Mouse (Mus musculus) MEL (cell line): ENCODE data around the gene Neil1. TPM values are rescaled to one million over a fixed set of nuclear protein-coding genes. Genes with fewer than 3 reads are reported as not detected.

Experiments
- DNase-seq: peaks from one replicate; pipeline ENCODE4 v3.0.0; 2011; ENCODE audit warnings: low read depth, low spot score
- H3K27ac ChIP-seq: 2 replicates; pipeline ENCODE4 v1.5.1; 2012; ENCODE audit warnings: low read depth, mild to moderate bottlenecking, control low read depth, low read length, moderate library complexity; ENCODE audit not compliant: control insufficient read depth
- H3K27me3 ChIP-seq, 2 experiments: fragments of 150-350 bp in 1 of 2; sonication (generic) in 1 of 2; 2 replicates each; pipeline ENCODE4 v1.6.1; 2012; ENCODE audit warnings: low read length in 2 of 2, mild to moderate bottlenecking in 2 of 2, improper control_type of control experiment in 1 of 2, moderate library complexity in 1 of 2; ENCODE audit not compliant: insufficient read depth in 2 of 2, control insufficient read depth in 1 of 2
- H3K36me3 ChIP-seq, 2 experiments: 2 replicates each; pipeline ENCODE4 v1.6.1; 2012 to 2014; ENCODE audit warnings: low read length in 2 of 2, improper control_type of control experiment in 1 of 2, inconsistent platforms in 1 of 2, mild to moderate bottlenecking in 1 of 2; ENCODE audit not compliant: insufficient read depth in 2 of 2, control insufficient read depth in 1 of 2
- H3K4me1 ChIP-seq, 2 experiments: fragments of 150-350 bp in 1 of 2; sonication (generic) in 1 of 2; 2 replicates each; pipeline ENCODE4 v1.6.1; 2012; ENCODE audit warnings: low read length in 2 of 2, improper control_type of control experiment in 1 of 2, mild to moderate bottlenecking in 1 of 2; ENCODE audit not compliant: insufficient read depth in 2 of 2, control insufficient read depth in 1 of 2
- H3K4me3 ChIP-seq, 2 experiments: fragments of 150-350 bp in 1 of 2; sonication (generic) in 1 of 2; 2 replicates each; pipeline ENCODE4 v1.5.1; 2012; ENCODE audit warnings: low read depth in 2 of 2, low read length in 2 of 2, mild to moderate bottlenecking in 2 of 2, moderate library complexity in 2 of 2, control low read depth in 1 of 2, improper control_type of control experiment in 1 of 2; ENCODE audit not compliant: control insufficient read depth in 1 of 2, insufficient read depth in 1 of 2
- H3K79me2 ChIP-seq: 2 replicates; pipeline ENCODE4 v1.6.1; 2012; ENCODE audit warnings: mild to moderate bottlenecking, low read length, moderate library complexity; ENCODE audit not compliant: control insufficient read depth, poor library complexity, insufficient read depth
- H3K9ac ChIP-seq: 2 replicates; pipeline ENCODE4 v1.6.1; 2012; ENCODE audit warnings: low read depth, mild to moderate bottlenecking, control low read depth, low read length, moderate library complexity; ENCODE audit not compliant: control insufficient read depth, poor library complexity, severe bottlenecking
- H3K9me3 ChIP-seq: fragments of 150-350 bp; sonication (generic); replicated peaks from 2 replicates; pipeline ENCODE4 v1.6.1; 2012; ENCODE audit warnings: mild to moderate bottlenecking, low read length, improper control_type of control experiment, moderate library complexity; ENCODE audit not compliant: insufficient read depth
- E2F4 ChIP-seq: IDR thresholded peaks from 2 replicates; pipeline ENCODE4 v1.6.1; 2011; ENCODE audit warnings: low read depth, low read length, improper control_type of control experiment, borderline replicate concordance
- EP300 ChIP-seq, 2 experiments: IDR thresholded peaks; 2 replicates each; pipeline ENCODE4 v1.6.1; 2011; ENCODE audit warnings: improper control_type of control experiment in 2 of 2, low read length in 2 of 2, low read depth in 1 of 2, mild to moderate bottlenecking in 1 of 2
- ETS1 ChIP-seq: IDR thresholded peaks from 2 replicates; pipeline ENCODE4 v1.6.1; 2012; ENCODE audit warnings: low read depth, mild to moderate bottlenecking, inconsistent platforms, low read length, improper control_type of control experiment, moderate library complexity
- GABPA ChIP-seq: IDR thresholded peaks from 2 replicates; pipeline ENCODE4 v1.6.1; 2012; ENCODE audit warnings: low read depth, mild to moderate bottlenecking, inconsistent platforms, low read length, improper control_type of control experiment, moderate library complexity
- MAX ChIP-seq: IDR thresholded peaks from 2 replicates; pipeline ENCODE4 v1.6.1; 2011; ENCODE audit warnings: low read length, improper control_type of control experiment
- MAZ ChIP-seq: IDR thresholded peaks from 2 replicates; pipeline ENCODE4 v1.6.1; 2012; ENCODE audit warnings: low read depth, mild to moderate bottlenecking, inconsistent platforms, low read length, improper control_type of control experiment
- MXI1 ChIP-seq: IDR thresholded peaks from 2 replicates; pipeline ENCODE4 v1.6.1; 2011; ENCODE audit warnings: mild to moderate bottlenecking, low read depth, low read length, improper control_type of control experiment
- MYB ChIP-seq: IDR thresholded peaks from 2 replicates; pipeline ENCODE4 v1.6.1; 2011; ENCODE audit warnings: mild to moderate bottlenecking, low read depth, low read length, improper control_type of control experiment
- MYC ChIP-seq: IDR thresholded peaks from 2 replicates; pipeline ENCODE4 v1.6.1; 2011; ENCODE audit warnings: low read depth, mild to moderate bottlenecking, low read length, improper control_type of control experiment, moderate library complexity
- POLR2A ChIP-seq, 2 experiments: IDR thresholded peaks; 2 replicates each; pipeline ENCODE4 v1.6.1; 2011 to 2012; ENCODE audit warnings: low read length in 2 of 2, mild to moderate bottlenecking in 2 of 2, control low read depth in 1 of 2, improper control_type of control experiment in 1 of 2, low read depth in 1 of 2, moderate library complexity in 1 of 2; ENCODE audit not compliant: control insufficient read depth in 1 of 2, insufficient read depth in 1 of 2, poor library complexity in 1 of 2
- POLR2AphosphoS2 ChIP-seq: IDR thresholded peaks from 2 replicates; pipeline ENCODE4 v1.6.1; 2011; ENCODE audit warnings: low read length, improper control_type of control experiment
- POLR2AphosphoS5 ChIP-seq: IDR thresholded peaks from 2 replicates; pipeline ENCODE4 v1.6.1; 2012; ENCODE audit warnings: low read depth, borderline replicate concordance, mild to moderate bottlenecking, inconsistent platforms, low read length, moderate library complexity, mixed read lengths
- RAD21 ChIP-seq: IDR thresholded peaks from 2 replicates; pipeline ENCODE4 v1.6.1; 2011; ENCODE audit warnings: mild to moderate bottlenecking, low read depth, low read length, improper control_type of control experiment
- RCOR1 ChIP-seq: IDR thresholded peaks from 2 replicates; pipeline ENCODE4 v1.6.1; 2012; ENCODE audit warnings: low read depth, mild to moderate bottlenecking, inconsistent platforms, low read length, improper control_type of control experiment
- SIN3A ChIP-seq: IDR thresholded peaks from 2 replicates; pipeline ENCODE4 v1.6.1; 2012; ENCODE audit warnings: low read length, improper control_type of control experiment, inconsistent platforms
- SMC3 ChIP-seq: IDR thresholded peaks from 2 replicates; pipeline ENCODE4 v1.6.1; 2011; ENCODE audit warnings: low read depth, low read length, improper control_type of control experiment
- TBP ChIP-seq: IDR thresholded peaks from 2 replicates; pipeline ENCODE4 v1.8.0; 2011; ENCODE audit warnings: low read depth, low read length, improper control_type of control experiment
- TCF12 ChIP-seq: IDR thresholded peaks from 2 replicates; pipeline ENCODE4 v1.6.1; 2014; ENCODE audit warnings: low read depth, mild to moderate bottlenecking, inconsistent platforms, low read length, improper control_type of control experiment, moderate library complexity
- USF1 ChIP-seq: IDR thresholded peaks from 2 replicates; pipeline ENCODE4 v1.6.1; 2014; ENCODE audit warnings: low read depth, mild to moderate bottlenecking, inconsistent platforms, low read length, improper control_type of control experiment, moderate library complexity
- USF2 ChIP-seq, 2 experiments: IDR thresholded peaks; 2 replicates each; pipeline ENCODE4 v1.6.1; 2011 to 2012; ENCODE audit warnings: improper control_type of control experiment in 2 of 2, low read length in 2 of 2, borderline replicate concordance in 1 of 2, inconsistent platforms in 1 of 2, low read depth in 1 of 2, mild to moderate bottlenecking in 1 of 2; ENCODE audit not compliant: insufficient read depth in 1 of 2
- ZKSCAN1 ChIP-seq: IDR thresholded peaks from 2 replicates; pipeline ENCODE4 v1.6.1; 2012; ENCODE audit warnings: low read depth, mild to moderate bottlenecking, inconsistent platforms, low read length, improper control_type of control experiment, moderate library complexity
- ZMIZ1 ChIP-seq: IDR thresholded peaks from 2 replicates; pipeline ENCODE4 v1.6.1; 2012; ENCODE audit warnings: low read depth, mild to moderate bottlenecking, inconsistent platforms, low read length, improper control_type of control experiment, moderate library complexity
- ZNF384 ChIP-seq: IDR thresholded peaks from 2 replicates; pipeline ENCODE4 v1.6.1; 2012; ENCODE audit warnings: low read depth, mild to moderate bottlenecking, inconsistent platforms, low read length, improper control_type of control experiment
- polyA plus RNA-seq, 2 experiments: library from polyadenylated mRNA; stranded (reverse) in 1 of 2; unstranded in 1 of 2; fragments of >175 nt in 1 of 2; fragments of >200 nt in 1 of 2; gene quantifications; 2 replicates each; pipeline versions ENCODE4 v1.2.1 to v1.2.4; 2012; ENCODE audit warnings: low replicate concordance in 2 of 2, low read depth in 1 of 2; ENCODE audit not compliant: insufficient read length in 2 of 2, insufficient read depth in 1 of 2, missing spikeins in 1 of 2
- total RNA-seq: library from RNA; depleted of rRNA; stranded (reverse); fragments of 300-350 nt; gene quantifications from 2 replicates; pipeline ENCODE4 v1.2.3, GENCODE M21; 2012

Gene Neil1
- total and polyA plus RNA-seq, 3 experiments, result 1.8 to 4.3 TPM; not detected in 1

GRCm38 (mm10) chr9:57148144-57148878 is at the start of gene Neil1 (continued):
- peak; percentile 51; the same call in 1 of the 2 replicates for TF ChIP-seq ZMIZ1
- peak; percentile 69 for TF ChIP-seq MXI1
- TF ChIP-seq RCOR1, result 0 out of 2 replicates have a peak, but pooled peaks have one; percentile 40
- TF ChIP-seq TBP, result peak; percentile 60; the same call in 1 of the 2 replicates
- peak; percentile 29; the same call in 1 of the 2 replicates for TF ChIP-seq USF1

- Histone ChIP-seq H3K79me2 (no peaks in the 10 kb centered on the region), H3K9me3 (no peaks in the 10 kb centered on the region), H3K36me3 (peaks cover 0 to 3% of the 10 kb centered on the region in 2 experiments; a peak in 2 of 4 replicates), H3K9ac (no peak overlapping the region), H3K27ac (peak overlapping the region; percentile 13; the same call in 1 of the 2 replicates), H3K27me3 (no peaks in the 10 kb centered on the region), H3K4me3 (no peak overlapping the region), H3K4me1 (peaks cover 4 to 6% of the 10 kb centered on the region in 2 experiments)
- DNase-seq, result peak; percentile 81
- TF ChIP-seq GABPA (no peak), ZNF384 (no peak), RCOR1 (no peak), ZKSCAN1 (no peak), MAX (peak; percentile 14; the same call in 1 of the 2 replicates), USF2 (IDR thresholded peaks at IDR 0.05; ENCODE audit: borderline replicate concordance in 1 of 2, insufficient read depth in 1 of 2, low read depth in 1 of 2, low read length in 2 of 2) (no peak), TCF12 (no peak), RAD21 (no peak), USF1 (no peak), SIN3A (no peak), ZMIZ1 (no peak), POLR2AphosphoS5 (no peak), POLR2A (IDR thresholded peaks at IDR 0.05; ENCODE audit: control insufficient read depth in 1 of 2, insufficient read depth in 1 of 2, low read depth in 1 of 2, low read length in 2 of 2, poor library complexity in 1 of 2) (no peak), MAZ (no peak), EP300 (IDR thresholded peaks at IDR 0.05; ENCODE audit: low read depth in 1 of 2, low read length in 2 of 2) (peak; percentile 49 to 67; a peak in 3 of 4 replicates), MYC (peak; percentile 38; the same call in 1 of the 2 replicates), MYB (no peak), POLR2AphosphoS2 (no peak), E2F4 (no peak), ETS1 (peak; percentile 44), SMC3 (no peak)
Measured at GRCm38 (mm10) chr9:57197414-57197813, 49.3 kb upstream of the Neil1 start.
